Mouse (Mus musculus) heart, embryonic 14.5 days (tissue): ENCODE results near the gene Rgs3. TPM values are rescaled to one million over a fixed set of nuclear protein-coding genes. Genes with fewer than 3 reads are reported as not detected.

Experiments
- ATAC-seq: fragments of 200-750 bp; cut with Nextera tagmentation; 2 replicates; pipeline ENCODE4 v1.8.0; 2017; ENCODE audit warnings: low read depth, moderate TSS enrichment; ENCODE audit not compliant: insufficient number of reproducible peaks, insufficient read depth, low FRiP score
- H3K27ac ChIP-seq, 2 experiments: fragments of 200-500 bp in 1 of 2; fragments of 300-500 bp in 1 of 2; sonication (generic) in 1 of 2; replicated peaks in 1 of 2; 2 replicates each; pipeline ENCODE4 v1.5.1; 2012 to 2014; ENCODE audit warnings: low read depth in 2 of 2, low read length in 2 of 2, control low read depth in 1 of 2, mild to moderate bottlenecking in 1 of 2, mixed read lengths in 1 of 2; ENCODE audit not compliant: control insufficient read depth in 1 of 2, insufficient read depth in 1 of 2
- H3K27me3 ChIP-seq: fragments of 300-500 bp; sonication (generic); 2 replicates; pipeline ENCODE4 v1.6.1; 2014; ENCODE audit warnings: mild to moderate bottlenecking, low read length, control low read depth; ENCODE audit not compliant: control insufficient read depth, insufficient read depth
- H3K36me3 ChIP-seq: fragments of 300-500 bp; sonication (generic); 2 replicates; pipeline ENCODE4 v1.6.1; 2014; ENCODE audit warnings: mild to moderate bottlenecking, control low read depth, low read length, mixed read lengths; ENCODE audit not compliant: control insufficient read depth, insufficient read depth
- H3K4me1 ChIP-seq, 2 experiments: fragments of 200-500 bp in 1 of 2; fragments of 300-500 bp in 1 of 2; sonication (generic) in 1 of 2; 2 replicates each; pipeline ENCODE4 v1.6.1; 2012 to 2014; ENCODE audit warnings: low read length in 2 of 2, control low read depth in 1 of 2, mixed read lengths in 1 of 2; ENCODE audit not compliant: control insufficient read depth in 2 of 2, insufficient read depth in 2 of 2
- H3K4me2 ChIP-seq: fragments of 300-500 bp; sonication (generic); 2 replicates; pipeline ENCODE4 v1.6.1; 2014; ENCODE audit warnings: mild to moderate bottlenecking, low read length
- H3K4me3 ChIP-seq, 2 experiments: fragments of 200-500 bp in 1 of 2; fragments of 300-500 bp in 1 of 2; sonication (generic) in 1 of 2; 2 replicates each; pipeline ENCODE4 v1.5.1; 2012 to 2014; ENCODE audit warnings: low read length in 2 of 2, mild to moderate bottlenecking in 2 of 2, control low read depth in 1 of 2, low read depth in 1 of 2, moderate library complexity in 1 of 2; ENCODE audit not compliant: control insufficient read depth in 1 of 2, insufficient read depth in 1 of 2
- H3K9ac ChIP-seq: fragments of 300-500 bp; sonication (generic); 2 replicates; pipeline ENCODE4 v1.6.1; 2014; ENCODE audit warnings: mild to moderate bottlenecking, low read length
- H3K9me3 ChIP-seq: fragments of 300-500 bp; sonication (generic); 2 replicates; pipeline ENCODE4 v1.6.1; 2016; ENCODE audit warnings: low read length, control low read depth; ENCODE audit not compliant: control insufficient read depth
- WGBS: fragments of 180-500 bp; shearing (Covaris S2); extraction: QIAGEN DNeasy Blood & Tissue Kit; methylation state at CpG from one replicate; pipeline ENCODE4 v1.1.7; 2014; 5-methylcytosine and 5-hydroxymethylcytosine counted together
- polyA plus RNA-seq: library from polyadenylated mRNA; unstranded; fragments of >200 nt; fragmentation: Nextera tagmentation; extraction: Ambion mirVana; gene quantifications from 2 replicates; pipeline ENCODE4 v1.2.1, GENCODE M21; 2014

The Rgs3 gene
- polyA plus RNA-seq, 1 experiment from 2014 or later: 70.4 TPM

- peaks cover 37% of the 10 kb centered on the region; the same call in 1 of the 2 replicates for H3K36me3 ChIP-seq
- H3K4me2 ChIP-seq: no peak overlapping the region
- H3K27me3 ChIP-seq: peaks cover 20% of the 10 kb centered on the region
- H3K4me1 ChIP-seq: peaks cover 18 to 26% of the 10 kb centered on the region in 2 experiments
- no peak for ATAC-seq
- 0 out of 4 replicates have a peak overlapping the region, but pooled peaks of 1 of the 2 experiments have one; percentile 14 for H3K27ac ChIP-seq
- H3K9me3 ChIP-seq: no peaks in the 10 kb centered on the region
- WGBS: 75% methylated on average over 9 of the region's 9 CpGs
- H3K9ac ChIP-seq: no peak overlapping the region
- H3K4me3 ChIP-seq: no peak overlapping the region
Measured at GRCm38 (mm10) chr4:62646556-62647248, 87.1 kb downstream of the Rgs3 start.

- no peak overlapping the region for H3K9ac ChIP-seq
- H3K27ac ChIP-seq: no peak overlapping the region
- H3K36me3 ChIP-seq: peaks cover 46% of the 10 kb centered on the region
- H3K4me1 ChIP-seq: peaks cover 14 to 17% of the 10 kb centered on the region in 2 experiments
- H3K9me3 ChIP-seq: no peaks in the 10 kb centered on the region
- no peak for ATAC-seq
- WGBS: 83% methylated on average over 3 of the region's 3 CpGs
- peaks cover 15% of the 10 kb centered on the region for H3K27me3 ChIP-seq
- H3K4me3 ChIP-seq: no peak overlapping the region
- no peak overlapping the region for H3K4me2 ChIP-seq
Measured at GRCm38 (mm10) chr4:62648848-62649247, 89.2 kb downstream of the Rgs3 start.

- Histone ChIP-seq H3K27me3 (peaks cover 15% of the 10 kb centered on the region), H3K27ac (no peak overlapping the region)
- WGBS: 78% methylated on average over 8 of the region's 8 CpGs
Measured at GRCm38 (mm10) chr4:62649536-62650230, 90.0 kb downstream of the Rgs3 start.

GRCm38 (mm10) chr4:62651179-62651760 lies 91.6 kb downstream of the Rgs3 start:
- Histone ChIP-seq H3K4me2 (no peak overlapping the region), H3K36me3 (peaks cover 44% of the 10 kb centered on the region), H3K27ac (no peak overlapping the region), H3K27me3 (peaks cover 20% of the 10 kb centered on the region), H3K9ac (no peak overlapping the region), H3K4me1 (no peaks in the 10 kb centered on the region; a peak in 2 of 4 replicates), H3K4me3 (no peak overlapping the region), H3K9me3 (no peaks in the 10 kb centered on the region)
- 48% methylated on average over 7 of the region's 7 CpGs for WGBS
- ATAC-seq: no peak

More at GRCm38 (mm10) chr4:62649536-62650230, 90.0 kb downstream of the Rgs3 start:
- Histone ChIP-seq H3K9ac (no peak overlapping the region), H3K4me1 (peaks cover 8 to 9% of the 10 kb centered on the region in 2 experiments; a peak in 3 of 4 replicates), H3K4me2 (no peak overlapping the region), H3K36me3 (peaks cover 43% of the 10 kb centered on the region), H3K4me3 (no peak overlapping the region), H3K9me3 (no peaks in the 10 kb centered on the region)
- no peak for ATAC-seq

GRCm38 (mm10) chr4:62652215-62652614 lies 92.6 kb downstream of the Rgs3 start:
- Histone ChIP-seq H3K27ac (no peak overlapping the region), H3K9ac (no peak overlapping the region), H3K9me3 (no peaks in the 10 kb centered on the region), H3K4me3 (no peak overlapping the region), H3K36me3 (peaks cover 42% of the 10 kb centered on the region), H3K4me1 (no peaks in the 10 kb centered on the region; a peak in 1 of 4 replicates), H3K4me2 (no peak overlapping the region), H3K27me3 (peaks cover 13% of the 10 kb centered on the region)
- no peak for ATAC-seq
- WGBS: 45% methylated on average over 4 of the region's 4 CpGs

GRCm38 (mm10) chr4:62652921-62653757 lies 93.5 kb downstream of the Rgs3 start:
- no peaks in the 10 kb centered on the region for H3K9me3 ChIP-seq
- H3K4me2 ChIP-seq: no peak overlapping the region
- H3K27ac ChIP-seq: no peak overlapping the region
- H3K27me3 ChIP-seq: peaks cover 12% of the 10 kb centered on the region
- H3K9ac ChIP-seq: no peak overlapping the region
- peaks cover 42% of the 10 kb centered on the region for H3K36me3 ChIP-seq
- ATAC-seq: no peak
- WGBS: 84% methylated on average over 12 of the region's 12 CpGs
- H3K4me3 ChIP-seq: no peak overlapping the region
- no peaks in the 10 kb centered on the region; a peak in 1 of 4 replicates for H3K4me1 ChIP-seq
